Mouse (Mus musculus): ENCODE measurements around the gene Celf2.
A peak's percentile ranks its signal among the peaks of the same experiment; 100 is the strongest.
"Not testable (repeated sequence)": the region's sequence is repeated elsewhere in the genome, so short reads cannot be mapped to it uniquely, and the experiment has no call there.

Celf2 gene

DNA sequence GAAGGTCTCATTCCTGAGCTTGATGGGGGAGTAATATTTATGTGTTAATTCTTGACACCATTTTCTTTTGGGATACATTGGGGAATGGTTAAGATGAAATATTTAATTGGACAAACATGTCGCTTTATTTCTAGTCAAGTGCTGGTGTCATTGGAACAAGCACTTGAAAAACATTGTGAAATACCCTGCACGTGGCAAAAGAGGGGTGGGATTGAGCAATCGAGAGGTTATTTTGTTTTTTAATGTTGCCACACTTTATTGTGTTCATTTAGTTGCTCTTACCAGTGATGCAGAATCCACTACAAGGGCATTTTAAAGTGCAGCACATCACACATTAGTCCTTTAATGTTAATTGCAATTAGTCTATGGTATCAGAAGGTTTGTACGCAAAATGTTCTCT is 242.2 kb downstream of the Celf2 start:
- no peak for DNase-seq (ENCODE audit: extremely low read depth, low read depth)

DNA sequence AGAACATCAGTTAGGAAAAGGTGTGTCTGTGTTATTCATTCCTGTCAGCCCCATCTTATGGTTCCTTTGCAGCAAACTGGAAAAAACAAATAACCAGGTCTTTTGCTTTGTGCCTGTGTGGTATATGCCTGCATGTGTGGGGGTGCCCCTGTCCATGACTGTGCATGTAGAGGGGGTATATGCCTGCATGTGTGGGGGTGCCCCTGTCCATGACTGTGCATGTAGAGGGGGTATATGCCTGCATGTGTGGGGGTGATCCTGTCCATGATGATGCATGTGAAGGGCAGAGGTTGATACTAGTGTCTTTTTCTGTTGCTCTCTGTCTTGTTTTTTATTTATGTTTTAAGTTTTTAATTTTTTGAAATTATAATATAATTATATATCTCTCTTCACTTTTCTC is 246.7 kb downstream of the Celf2 start:
- not testable (repeated sequence) for DNase-seq (ENCODE audit: extremely low read depth, low read depth)

DNA sequence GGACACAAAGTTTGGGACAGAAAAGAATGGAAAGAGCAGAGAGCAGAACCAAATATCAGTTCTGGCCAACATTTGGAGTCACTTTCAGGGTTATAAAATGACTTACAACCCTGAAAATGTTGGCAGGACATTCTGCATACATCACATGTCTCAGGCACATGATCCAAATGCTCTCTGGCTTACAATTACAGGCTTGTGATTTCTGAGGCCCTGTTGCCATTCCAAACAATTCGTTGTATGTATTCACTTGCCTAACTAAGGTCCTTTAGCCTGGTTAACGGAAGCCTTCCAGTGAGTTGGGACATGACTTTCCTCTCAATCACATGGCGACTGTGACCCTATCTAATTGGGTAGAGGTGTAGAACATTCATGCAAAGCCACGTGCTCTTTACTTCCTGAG is 249.2 kb downstream of the Celf2 start:
- DNase-seq (ENCODE audit: extremely low read depth, low read depth) = no peak

DNA sequence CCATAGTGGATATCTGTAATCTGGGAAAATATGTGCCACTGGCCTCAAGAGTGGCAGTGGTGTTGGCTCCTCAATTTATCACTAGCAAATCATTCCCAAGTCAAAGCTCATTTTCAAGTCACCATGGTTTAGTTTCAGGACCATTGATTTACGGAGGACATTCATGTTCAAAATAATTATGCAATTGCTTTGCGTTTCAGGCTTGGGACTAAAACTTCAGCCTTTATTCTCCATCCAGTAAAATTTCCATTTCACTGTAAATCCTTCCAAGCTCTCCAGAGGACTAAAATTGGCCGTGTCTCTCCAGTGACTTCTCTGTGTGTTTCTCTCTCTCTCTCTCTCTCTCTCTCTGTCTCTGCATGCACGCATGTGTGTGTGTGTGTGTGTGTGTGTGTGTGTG is 249.7 kb downstream of the Celf2 start:
- no peak for DNase-seq (ENCODE audit: extremely low read depth, low read depth)

DNA sequence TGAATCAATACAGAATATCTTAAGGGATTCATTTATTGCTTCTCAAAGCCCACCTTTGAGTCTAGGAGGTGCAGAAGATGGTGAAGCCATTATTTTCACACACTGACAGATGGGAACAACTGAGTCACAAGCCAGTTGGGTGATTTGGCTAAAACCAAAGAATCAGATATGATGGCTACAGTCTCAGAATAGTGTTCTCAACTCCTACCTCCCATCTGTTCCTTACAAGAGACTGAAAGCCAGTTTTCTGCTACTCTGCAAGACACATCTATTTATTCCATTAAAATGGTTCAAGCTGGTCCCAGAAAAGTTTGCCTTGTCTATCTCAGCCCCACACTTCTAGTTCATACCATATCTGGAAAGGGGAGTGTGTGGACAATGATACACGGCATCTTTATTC is 253.3 kb downstream of the Celf2 start:
- DNase-seq (ENCODE audit: extremely low read depth, low read depth) = no peak

DNA sequence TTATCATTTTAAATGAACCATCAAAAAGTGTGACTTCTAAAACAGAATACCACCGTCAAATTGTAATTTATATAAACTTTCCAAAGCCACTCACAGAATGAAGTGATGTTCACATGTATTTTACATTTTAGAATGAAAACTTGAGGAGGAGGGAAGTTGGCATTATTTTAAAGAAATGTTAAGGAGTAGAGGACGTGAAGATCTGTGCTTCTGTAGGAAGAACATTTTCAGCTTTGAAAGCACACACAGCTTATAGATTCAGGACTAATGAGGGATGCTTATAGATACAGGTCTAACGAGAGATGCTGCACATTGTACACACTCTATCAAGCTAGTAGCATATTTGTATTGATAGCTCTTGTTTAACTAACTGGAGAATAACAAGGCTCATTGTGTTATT is 254.0 kb downstream of the Celf2 start:
- no peak for DNase-seq (ENCODE audit: extremely low read depth, low read depth)

DNA sequence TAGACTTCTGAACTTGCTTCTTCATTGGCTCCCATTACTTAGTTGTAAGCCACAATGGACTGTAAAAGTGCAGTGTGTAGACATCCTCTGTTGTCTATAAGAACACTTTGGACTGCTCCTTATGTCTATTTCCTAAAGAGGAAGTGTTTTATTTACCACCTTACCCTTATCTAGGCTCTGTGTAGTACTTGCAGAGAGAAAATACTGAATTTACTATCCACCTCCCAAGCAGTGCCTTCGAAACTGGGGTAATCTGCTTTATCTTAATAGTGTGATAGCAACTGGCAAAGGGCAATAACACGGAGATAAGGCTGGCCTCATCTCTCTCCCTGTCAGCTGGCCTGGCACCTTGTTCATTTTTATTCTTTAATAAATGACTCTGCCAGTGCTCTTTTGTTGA is 259.0 kb downstream of the Celf2 start:
- DNase-seq (ENCODE audit: extremely low read depth, low read depth) = no peak

DNA sequence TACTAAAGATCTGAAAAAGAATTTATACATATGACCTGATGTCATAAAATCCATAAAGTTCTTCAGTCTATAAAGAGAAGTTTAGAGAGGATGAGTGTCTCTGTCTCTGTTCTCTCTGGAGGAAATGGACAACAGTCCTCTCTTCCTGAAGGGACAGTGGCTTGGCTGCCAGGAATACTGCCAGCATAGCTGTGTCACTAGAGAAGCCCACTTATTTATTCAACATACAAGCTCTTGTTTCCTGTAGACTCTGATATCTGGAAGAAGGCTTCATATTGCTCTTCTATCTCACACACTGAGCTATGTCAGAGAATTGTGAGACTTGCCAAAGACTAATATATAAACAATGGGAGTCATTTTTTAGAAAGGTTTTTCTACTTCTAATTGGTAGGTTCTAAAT is 260.4 kb downstream of the Celf2 start:
- DNase-seq (ENCODE audit: extremely low read depth, low read depth) = no peak

DNA sequence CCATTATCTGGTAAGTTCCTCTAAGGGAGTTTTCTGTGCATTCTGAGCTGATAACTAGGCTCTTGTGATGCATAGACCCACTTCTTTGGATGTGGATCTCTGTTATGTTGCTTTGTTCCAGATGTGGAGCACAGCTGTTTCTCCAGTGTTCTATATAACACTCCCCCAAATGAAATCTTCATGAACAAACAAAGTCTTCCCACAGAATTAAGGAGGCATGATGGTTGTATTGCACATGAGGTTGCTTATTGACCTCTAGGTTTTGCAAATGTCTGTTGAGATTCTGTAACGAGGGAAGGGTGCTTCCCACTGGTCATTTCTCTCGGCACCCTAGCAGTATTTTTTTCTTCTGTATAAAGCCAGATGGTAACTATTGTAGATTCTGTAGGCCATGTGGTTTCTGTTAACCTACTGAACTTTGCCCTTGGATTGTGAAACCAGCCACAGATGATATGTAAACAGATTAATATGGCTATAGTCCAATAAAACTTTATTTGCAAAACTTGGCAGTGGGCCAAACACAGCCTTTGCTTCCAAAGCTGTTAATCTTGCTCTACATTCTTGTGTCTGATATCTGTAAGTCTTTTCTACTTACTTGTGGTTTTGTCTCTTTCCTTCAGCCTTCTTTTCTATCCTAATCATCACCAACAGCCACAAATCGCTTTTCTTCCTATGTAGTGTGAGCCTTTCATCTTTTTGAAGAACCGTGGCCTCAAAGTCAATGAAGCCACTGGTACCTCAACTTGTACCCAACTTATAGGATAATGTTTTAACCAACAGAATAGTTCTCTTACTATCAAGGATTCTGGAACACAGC is 263.2 kb downstream of the Celf2 start:
- DNase-seq (ENCODE audit: extremely low read depth, low read depth) = peak; percentile 0

DNA sequence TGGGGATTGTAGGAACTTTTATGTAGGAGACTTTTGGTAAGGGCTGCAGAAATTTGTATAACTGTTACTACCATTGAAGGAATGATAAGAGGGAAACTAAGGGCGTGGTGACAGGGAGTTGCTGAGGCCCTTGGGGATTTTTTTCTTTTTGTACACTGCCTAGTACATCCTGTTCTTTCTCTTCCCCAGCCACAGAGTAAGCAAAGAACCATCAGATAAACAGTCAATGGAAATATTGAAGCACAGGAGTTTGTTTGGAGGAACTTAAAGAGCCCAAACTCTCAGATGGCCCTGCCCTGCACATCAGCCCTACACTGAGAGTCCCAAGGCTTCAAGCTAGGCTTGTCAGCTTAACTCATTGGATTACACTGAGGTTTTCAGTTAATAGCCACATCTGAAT is 267.2 kb downstream of the Celf2 start:
- no peak for DNase-seq (ENCODE audit: extremely low read depth, low read depth)

DNA sequence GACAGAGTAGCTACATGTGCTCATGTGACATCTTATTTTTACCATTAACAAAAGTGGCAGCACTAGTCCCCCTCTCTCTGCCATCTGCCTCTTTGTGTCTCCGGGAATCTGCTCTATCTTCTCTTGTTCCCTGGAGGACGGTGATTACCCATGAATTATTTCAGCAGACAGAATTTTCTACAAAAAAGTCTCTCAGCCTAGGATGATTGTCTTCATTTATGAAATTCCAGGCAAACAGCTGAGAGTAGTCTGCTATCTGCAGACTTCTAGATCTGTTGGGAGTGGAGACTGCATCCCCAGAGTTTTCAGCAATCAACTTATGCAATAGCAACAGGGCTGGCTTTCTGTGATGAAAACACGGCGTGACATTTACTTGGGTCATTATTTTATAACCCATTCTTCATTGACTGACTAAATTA is 267.8 kb downstream of the Celf2 start:
- DNase-seq (ENCODE audit: extremely low read depth, low read depth) = no peak

DNA sequence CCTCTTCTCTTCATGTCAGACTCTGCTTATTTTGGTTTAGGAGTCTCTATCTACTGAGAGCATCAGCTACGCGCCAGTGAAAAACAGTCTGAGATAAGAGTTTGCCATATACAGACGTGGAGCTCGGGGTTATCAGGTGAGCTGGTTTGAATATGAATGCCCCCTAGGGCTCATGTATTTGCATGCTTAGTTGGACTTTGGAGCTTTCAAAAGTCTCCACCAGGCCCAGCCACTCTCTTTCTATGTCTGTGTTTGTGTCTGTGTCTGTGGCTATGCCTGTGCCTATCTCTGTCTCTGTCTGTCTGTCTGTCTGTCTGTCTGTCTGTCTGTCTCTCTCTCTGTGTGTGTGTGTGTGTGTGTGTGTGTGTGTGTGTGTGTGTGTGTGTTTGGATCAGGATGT is 272.1 kb downstream of the Celf2 start:
- no peak for DNase-seq (ENCODE audit: extremely low read depth, low read depth)

DNA sequence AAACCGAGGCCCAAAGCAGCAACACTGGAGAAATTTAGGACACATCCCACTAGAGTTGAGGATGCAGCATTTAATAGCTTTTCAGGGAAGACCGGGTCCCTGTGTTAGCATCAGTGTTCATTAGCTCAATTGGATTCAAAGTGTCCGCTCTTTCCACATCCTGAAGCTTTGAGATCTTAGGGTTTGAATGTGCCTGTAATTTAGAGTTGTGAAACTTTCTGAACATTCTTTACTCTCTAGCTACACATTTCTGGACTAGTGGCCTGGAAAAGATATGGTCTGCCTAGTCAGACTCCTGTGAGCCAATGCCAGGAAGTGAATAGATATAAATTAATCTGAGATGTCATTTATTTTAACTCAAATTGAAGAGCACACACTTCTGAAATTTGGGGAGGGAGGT is 272.9 kb downstream of the Celf2 start:
- no peak for DNase-seq (ENCODE audit: extremely low read depth, low read depth)

DNA sequence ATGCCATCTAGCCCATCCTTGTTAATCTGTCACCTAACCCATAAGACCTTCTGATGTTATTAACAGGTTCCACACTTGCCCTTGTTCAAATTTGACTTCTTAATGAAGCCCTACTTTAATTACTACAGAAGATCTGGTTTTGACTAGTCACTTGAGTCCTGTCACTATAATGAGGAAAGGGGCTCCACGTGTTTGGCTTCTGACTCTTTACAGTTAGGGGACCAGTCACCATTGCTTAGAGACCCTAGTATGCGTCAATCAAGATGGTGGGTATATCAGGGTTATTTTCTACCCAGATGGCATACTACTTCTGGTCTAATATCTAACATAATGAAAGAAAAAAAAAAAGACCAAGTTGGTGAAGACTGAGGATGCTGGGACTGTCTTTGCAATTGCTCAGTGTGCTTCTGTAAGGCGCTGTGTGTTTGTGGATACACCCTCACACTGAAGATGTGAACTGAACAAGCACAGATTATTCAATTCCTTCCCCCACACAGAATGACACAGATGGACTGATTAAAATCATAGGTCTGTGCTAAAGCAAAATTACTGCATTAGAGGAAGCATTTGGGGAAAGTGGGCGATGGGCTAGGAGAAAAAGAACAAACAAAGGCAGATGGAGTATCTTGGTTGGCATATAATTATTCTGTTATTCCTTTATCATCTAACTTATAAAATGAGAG is 274.2 kb downstream of the Celf2 start:
- no peak for DNase-seq (ENCODE audit: extremely low read depth, low read depth)

DNA sequence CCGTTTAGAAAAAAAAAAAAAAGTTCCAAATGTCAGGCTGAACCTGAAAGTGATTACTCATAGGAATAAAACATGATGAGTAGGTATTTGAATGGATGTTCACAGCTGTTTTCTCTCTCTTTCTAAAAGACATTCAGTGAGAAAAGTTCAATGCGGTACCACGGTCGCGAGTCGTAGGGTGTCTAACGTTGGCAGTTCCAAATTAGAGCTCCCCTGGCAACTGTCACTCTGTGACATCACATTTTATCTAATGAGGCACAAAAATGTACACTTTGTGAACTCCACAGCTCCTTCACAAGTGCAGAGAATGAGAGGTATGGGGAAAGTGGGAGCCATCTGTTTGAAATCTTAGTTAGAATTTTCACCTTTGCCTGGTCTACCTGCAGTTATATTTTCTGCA is 274.8 kb downstream of the Celf2 start:
- no peak for DNase-seq (ENCODE audit: extremely low read depth, low read depth)

DNA sequence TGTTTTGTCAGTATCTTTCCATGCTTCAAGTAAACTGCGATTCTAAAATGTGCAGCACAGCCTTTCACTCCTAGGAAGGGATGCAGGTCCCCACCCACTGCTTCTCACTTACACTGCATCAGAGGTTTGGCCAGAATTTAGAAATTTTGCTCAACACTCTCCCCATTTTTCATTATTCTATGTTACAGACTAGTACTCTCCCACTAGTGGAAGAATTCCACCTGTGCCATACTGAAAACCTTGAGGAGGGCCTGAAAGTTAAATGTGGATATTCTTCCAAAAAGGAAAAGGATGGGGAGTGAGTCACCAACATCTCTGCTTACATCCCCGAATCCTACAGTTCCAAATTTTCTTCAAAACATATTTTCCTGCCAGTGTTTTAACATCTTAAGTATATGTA is 276.0 kb downstream of the Celf2 start:
- no peak for DNase-seq (ENCODE audit: extremely low read depth, low read depth)

DNA sequence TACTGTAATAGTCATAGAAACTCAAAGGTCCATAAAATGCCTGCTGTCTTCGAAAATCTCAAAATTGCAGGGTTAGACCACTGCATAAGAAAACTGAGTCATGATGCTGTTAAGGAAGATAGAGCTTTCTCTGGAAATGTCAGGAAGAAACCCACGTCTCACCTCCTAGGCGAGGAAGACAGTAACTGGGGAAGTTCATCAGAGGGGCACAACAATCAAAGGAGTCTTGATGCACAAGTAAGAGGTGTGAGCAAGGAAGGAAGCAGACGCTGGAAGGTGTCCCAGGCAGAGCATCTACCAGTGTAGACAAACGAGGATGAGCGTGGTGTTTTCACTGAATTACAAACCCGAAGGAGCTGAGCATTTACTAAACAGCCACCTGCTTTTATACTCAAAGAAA is 282.6 kb downstream of the Celf2 start:
- DNase-seq (ENCODE audit: extremely low read depth, low read depth) = no peak

DNA sequence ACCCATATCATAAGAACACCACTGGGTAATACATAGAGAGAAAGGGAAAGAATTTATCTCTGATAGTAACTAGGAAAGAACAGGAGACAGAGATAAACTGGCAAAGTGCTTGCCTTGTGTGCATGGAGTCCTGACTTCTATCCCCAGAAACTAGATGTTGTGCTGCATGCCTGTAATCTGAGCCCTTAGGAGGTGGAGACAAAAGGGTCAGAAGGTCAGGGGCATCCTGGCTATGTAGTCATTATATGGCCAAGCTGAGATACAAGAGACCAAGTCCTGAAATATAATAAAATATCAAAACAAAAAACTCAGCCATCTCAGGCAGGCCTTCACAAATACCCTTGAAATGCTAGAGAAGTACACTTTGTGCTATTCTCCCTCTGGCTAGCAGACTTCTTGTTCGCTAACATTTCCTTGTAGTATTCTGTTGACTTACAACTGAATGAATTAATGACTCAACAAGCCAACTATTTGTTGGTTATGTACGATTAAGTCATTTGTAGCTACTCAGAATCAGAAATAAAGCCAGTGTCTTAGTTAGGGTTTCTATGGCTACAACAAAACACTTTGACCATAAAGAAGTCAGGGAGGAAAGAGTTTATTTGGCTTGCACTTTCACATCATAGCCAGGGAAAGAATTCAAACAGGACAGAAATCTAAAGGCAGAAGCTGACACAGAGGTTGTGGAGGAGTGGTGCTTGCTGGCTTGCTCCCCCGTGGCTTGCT is 284.9 kb downstream of the Celf2 start:
- DNase-seq (ENCODE audit: extremely low read depth, low read depth) = no peak

DNA sequence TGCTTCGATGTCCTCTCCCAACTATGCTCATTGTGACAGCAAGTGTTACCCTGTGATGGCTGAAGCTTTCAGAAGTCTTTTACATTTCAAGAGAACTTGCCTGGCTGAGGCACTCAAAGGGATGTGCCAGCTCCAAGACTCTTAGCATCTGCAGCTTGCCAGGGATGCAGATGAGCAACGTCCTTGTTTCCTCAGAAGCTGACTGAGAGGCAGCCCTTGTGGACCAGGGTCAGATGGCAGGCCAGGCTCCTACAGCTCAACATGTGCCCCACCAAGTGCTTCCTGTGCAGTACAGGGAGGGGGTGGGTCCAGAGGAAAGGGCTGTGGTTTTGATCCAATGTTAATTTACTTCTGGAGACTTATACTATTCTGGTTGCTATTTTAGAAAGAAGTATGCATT is 285.8 kb downstream of the Celf2 start:
- DNase-seq (ENCODE audit: extremely low read depth, low read depth) = no peak

DNA sequence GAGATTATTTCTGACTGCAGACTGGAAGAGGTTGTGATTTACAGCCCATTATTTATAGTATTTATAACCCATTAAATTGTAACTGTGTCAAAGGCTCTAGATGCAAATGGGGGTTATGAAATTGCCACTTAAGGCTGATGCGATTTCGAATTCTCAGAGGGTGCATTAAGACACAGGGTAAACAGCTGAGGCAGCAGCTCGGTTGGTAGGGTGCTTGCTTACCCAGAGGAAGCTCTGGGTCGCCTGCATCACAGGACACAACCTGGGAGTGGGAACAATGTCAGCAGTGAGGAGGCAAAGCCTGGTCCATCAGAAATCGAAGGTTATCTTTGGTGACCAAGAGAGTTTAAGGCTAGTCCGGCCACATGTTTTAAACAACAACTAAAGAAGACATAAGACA is 286.5 kb downstream of the Celf2 start:
- DNase-seq (ENCODE audit: extremely low read depth, low read depth) = no peak

DNA sequence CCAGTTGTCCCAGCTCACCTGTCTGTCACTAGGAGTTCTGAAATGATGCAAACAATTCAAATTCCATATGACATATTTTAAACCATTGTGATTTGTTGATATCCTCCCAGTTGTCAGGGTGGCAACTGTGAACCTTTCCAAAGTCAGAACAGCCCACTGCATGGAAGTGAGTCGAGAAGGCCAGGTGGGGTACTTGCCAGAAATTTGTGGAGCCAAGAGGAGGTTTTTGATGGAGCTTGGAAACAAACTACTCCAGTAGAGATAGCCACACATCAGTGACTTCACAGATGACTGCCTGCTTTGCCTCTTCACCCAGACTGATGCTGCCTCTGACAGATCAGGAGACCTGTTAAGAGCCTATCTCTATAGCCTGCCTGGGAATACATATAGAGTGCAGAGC is 287.5 kb downstream of the Celf2 start:
- DNase-seq (ENCODE audit: extremely low read depth, low read depth) = no peak

DNA sequence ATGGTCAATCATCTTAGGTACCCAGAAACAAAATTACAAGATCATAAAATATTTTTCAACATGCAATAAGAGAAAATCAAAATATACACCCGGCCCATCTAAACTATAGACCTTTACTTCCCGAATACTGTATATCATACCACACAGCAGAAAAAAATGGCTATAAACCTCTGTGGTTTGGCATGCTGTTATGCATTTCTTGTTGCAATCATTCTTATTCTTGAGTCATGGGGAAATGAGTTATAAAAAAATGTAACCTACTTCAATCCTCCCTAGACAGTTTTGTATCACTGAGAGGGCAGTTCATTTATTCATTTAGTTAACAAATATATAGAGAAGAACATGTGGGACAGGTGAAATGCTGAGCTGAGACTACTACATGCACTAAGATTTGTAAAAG is 291.3 kb downstream of the Celf2 start:
- DNase-seq (ENCODE audit: extremely low read depth, low read depth) = no peak
